Mouse (Mus musculus) neural tube, embryonic 14.5 days (tissue): ENCODE data around the gene Vmn1r50. TPM values are rescaled to one million over a fixed set of nuclear protein-coding genes. Genes with fewer than 3 reads are reported as not detected.
"Not testable (repeated sequence)": the region's sequence is repeated elsewhere in the genome, so short reads cannot be mapped to it uniquely, and the experiment has no call there.

ENCODE experiments used
- ATAC-seq: fragments of 200-750 bp; cut with Nextera tagmentation; 2 replicates; pipeline ENCODE4 v1.8.0; 2017; ENCODE audit warnings: low read depth, mild to moderate bottlenecking, moderate TSS enrichment, moderate library complexity
- H3K27ac ChIP-seq: fragments of 300-500 bp; sonication (generic); 2 replicates; pipeline ENCODE4 v1.5.1; 2014; ENCODE audit warnings: low read depth, mild to moderate bottlenecking, control low read depth, low read length, moderate library complexity, mixed read lengths
- H3K27me3 ChIP-seq: fragments of 300-500 bp; sonication (generic); 2 replicates; pipeline ENCODE4 v1.6.1; 2014; ENCODE audit warnings: low read length; ENCODE audit not compliant: control insufficient read depth, insufficient read depth
- H3K36me3 ChIP-seq: fragments of 300-500 bp; sonication (generic); 2 replicates; pipeline ENCODE4 v1.6.1; 2014; ENCODE audit warnings: low read length, mixed read lengths; ENCODE audit not compliant: control insufficient read depth, insufficient read depth
- H3K4me1 ChIP-seq: fragments of 300-500 bp; sonication (generic); 2 replicates; pipeline ENCODE4 v1.6.1; 2014; ENCODE audit warnings: low read length; ENCODE audit not compliant: control insufficient read depth, insufficient read depth
- H3K4me2 ChIP-seq: fragments of 300-500 bp; sonication (generic); 2 replicates; pipeline ENCODE4 v1.6.1; 2014; ENCODE audit warnings: mild to moderate bottlenecking, low read depth, low read length, control low read depth
- H3K4me3 ChIP-seq: fragments of 300-500 bp; sonication (generic); 2 replicates; pipeline ENCODE4 v1.5.1; 2014; ENCODE audit warnings: low read depth, low read length, control low read depth, mixed read lengths
- H3K9ac ChIP-seq: fragments of 300-500 bp; sonication (generic); replicated peaks from 2 replicates; pipeline ENCODE4 v1.6.1; 2014; ENCODE audit warnings: low read depth, mild to moderate bottlenecking, control low read depth, low read length, mixed read lengths
- H3K9me3 ChIP-seq: fragments of 300-500 bp; sonication (generic); 2 replicates; pipeline ENCODE4 v1.6.1; 2016; ENCODE audit warnings: low read length; ENCODE audit not compliant: control insufficient read depth
- whole genome bisulfite sequencing: fragments of 180-500 bp; shearing (Covaris S2); extraction: QIAGEN DNeasy Blood & Tissue Kit; methylation state at CpG from one replicate; pipeline ENCODE4 v1.1.7; 2014; 5-methylcytosine and 5-hydroxymethylcytosine counted together
- polyA plus RNA-seq: library from polyadenylated mRNA; unstranded; fragments of >200 nt; fragmentation: Nextera tagmentation; extraction: Ambion mirVana; gene quantifications from 2 replicates; pipeline ENCODE4 v1.2.1, GENCODE M21; 2014

Gene Vmn1r50
- polyA plus RNA-seq: not detected in 2 replicates

DNA sequence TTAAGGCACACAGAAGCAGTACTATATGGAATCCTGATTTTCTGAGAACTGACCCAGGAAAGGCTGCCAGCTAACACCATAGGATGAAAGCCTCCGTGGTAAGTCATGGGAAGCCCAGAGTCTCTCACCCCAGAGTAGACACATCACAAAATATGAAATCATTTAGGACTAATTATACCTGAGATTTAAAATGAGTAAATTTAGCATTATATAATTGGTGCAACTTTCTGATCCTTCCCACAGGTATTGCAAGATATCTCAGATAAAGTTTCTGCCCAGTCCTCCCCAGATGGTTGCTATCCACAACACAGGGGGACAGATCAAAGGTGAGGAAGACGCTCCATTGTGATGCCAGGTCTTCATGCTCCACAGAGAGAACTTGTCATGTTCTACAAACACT lies at the start of gene Vmn1r50:
Vmn1r50 (plus strand) TSS at position 301 of the 400 bp plus-strand sequence.
- Histone ChIP-seq H3K4me3 (no peak within 1 kb of the TSS), H3K4me1 (no peaks in the 10 kb centered on the region), H3K27ac (no peak within 1 kb of the TSS), H3K9ac (no peak within 1 kb of the TSS), H3K9me3 (no peaks in the 10 kb centered on the region), H3K4me2 (no peak within 1 kb of the TSS), H3K36me3 (no peaks in the 10 kb centered on the region), H3K27me3 (no peaks in the 10 kb centered on the region)
- 65% methylated on average over 2 of the region's 2 CpGs for WGBS
- ATAC-seq: no peak

DNA sequence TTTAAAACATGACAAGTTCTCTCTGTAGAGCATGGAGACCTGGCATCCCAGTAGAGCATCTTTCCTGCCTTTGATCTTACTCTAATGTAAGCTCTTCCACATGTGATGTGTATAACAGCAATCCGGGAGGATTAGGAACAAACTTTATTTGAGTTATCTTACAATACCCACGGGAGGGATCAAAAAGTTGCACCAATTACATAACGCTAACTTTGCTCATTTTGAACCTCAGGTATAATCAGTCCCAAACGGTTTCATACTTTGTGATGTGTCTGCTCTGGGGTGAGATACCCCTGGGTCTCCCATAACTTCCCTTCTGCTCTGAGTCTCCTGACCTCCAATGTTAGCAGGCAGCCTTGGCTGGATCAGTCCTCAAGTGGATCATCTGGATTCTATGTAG lies 22.8 kb upstream of the Vmn1r50 start, which contains the start of gene Vmn1r49:
Vmn1r49 (minus strand) TSS at position 101 of the 400 bp plus-strand sequence.
- Histone ChIP-seq H3K27me3 (no peaks in the 10 kb centered on the region), H3K9me3 (no peaks in the 10 kb centered on the region), H3K4me1 (no peaks in the 10 kb centered on the region), H3K4me2 (no peak within 1 kb of the TSS), H3K9ac (no peak within 1 kb of the TSS), H3K27ac (no peak within 1 kb of the TSS), H3K36me3 (no peaks in the 10 kb centered on the region), H3K4me3 (no peak within 1 kb of the TSS)
- 89% methylated on average over 4 of the region's 4 CpGs for WGBS
- no peak for ATAC-seq

DNA sequence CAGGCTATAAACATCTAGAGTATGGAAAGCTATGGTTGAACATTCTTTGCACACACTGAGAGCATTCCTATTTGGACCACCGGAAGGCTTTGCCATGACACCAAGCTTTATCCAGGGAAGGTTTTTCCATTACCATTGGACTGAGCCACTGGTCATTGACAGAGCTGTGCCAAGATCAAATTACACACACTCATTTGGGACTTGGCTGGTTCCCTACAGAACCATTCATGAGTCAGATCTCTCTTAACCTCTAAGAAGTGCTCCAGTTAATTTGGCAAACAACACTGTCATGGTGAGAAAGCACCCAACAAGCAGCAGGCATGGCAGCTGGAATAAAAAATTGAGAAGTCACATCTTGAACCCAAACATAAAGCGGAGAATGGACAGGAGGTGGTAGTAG lies 664 bp upstream of the Vmn1r50 start:
- ATAC-seq: no peak
- WGBS: 96% methylated on average over 2 of the region's 2 CpGs
- no peak overlapping the region for H3K4me3 ChIP-seq

GRCm38 (mm10) chr6:90122296-90122695 lies 21.1 kb downstream of the Vmn1r50 start, which contains the start of gene Vmn1r51:
Gene Vmn1r51 (plus strand): TSS chr6:90122596.
- not testable (repeated sequence) for H3K27ac ChIP-seq, H3K4me1 ChIP-seq, H3K4me2 ChIP-seq, H3K27me3 ChIP-seq, H3K9me3 ChIP-seq, H3K9ac ChIP-seq, H3K4me3 ChIP-seq, ATAC-seq, H3K36me3 ChIP-seq
- WGBS: 89% methylated on average over 1 of the region's 1 CpGs

More for the DNA sequence above, 664 bp upstream of the Vmn1r50 start:
- Histone ChIP-seq H3K9me3 (no peaks in the 10 kb centered on the region), H3K9ac (no peak overlapping the region), H3K4me1 (no peaks in the 10 kb centered on the region), H3K27me3 (no peaks in the 10 kb centered on the region), H3K36me3 (no peaks in the 10 kb centered on the region), H3K4me2 (no peak overlapping the region), H3K27ac (no peak overlapping the region)

Other genes starting within 250 kb of the Vmn1r50 start
- not detected in 2 replicates for gene Vmn1r42, start 225.0 kb upstream of the Vmn1r50 start, polyA plus RNA-seq
- gene Vmn1r43, start 225.0 kb upstream of the Vmn1r50 start, polyA plus RNA-seq: not detected in 2 replicates
- gene Vmn1r44, start 217.8 kb upstream of the Vmn1r50 start, polyA plus RNA-seq: not detected in 2 replicates
- not detected in 2 replicates for gene Vmn1r45, start 160.8 kb upstream of the Vmn1r50 start, polyA plus RNA-seq
- gene Vmn1r46, start 132.1 kb upstream of the Vmn1r50 start, polyA plus RNA-seq: not detected in 2 replicates
- not detected in 2 replicates for gene Vmn1r47, start 85.3 kb upstream of the Vmn1r50 start, polyA plus RNA-seq
- gene Vmn1r48, start 64.6 kb upstream of the Vmn1r50 start, polyA plus RNA-seq: not detected in 2 replicates
- not detected in 2 replicates for gene Vmn1r49, start 22.9 kb upstream of the Vmn1r50 start, polyA plus RNA-seq
- 0.05 TPM in 1 of 2 replicates, not detected in the other for gene Vmn1r51, start 21.2 kb downstream of the Vmn1r50 start, polyA plus RNA-seq
- gene Vmn1r52, start 73.4 kb downstream of the Vmn1r50 start, polyA plus RNA-seq: not detected in 2 replicates
- not detected in 2 replicates for gene V1ra8, start 101.4 kb downstream of the Vmn1r50 start, polyA plus RNA-seq
- not detected in 2 replicates for gene Vmn1r53, start 123.0 kb downstream of the Vmn1r50 start, polyA plus RNA-seq
- not detected in 2 replicates for gene Vmn1r54, start 144.9 kb downstream of the Vmn1r50 start, polyA plus RNA-seq
- not detected in 2 replicates for gene BC048671, start 199.8 kb downstream of the Vmn1r50 start, polyA plus RNA-seq
- gene Chst13, start 223.8 kb downstream of the Vmn1r50 start, polyA plus RNA-seq: 0.21 and 0.28 TPM in 2 replicates
- not detected in 2 replicates for gene Uroc1, start 231.9 kb downstream of the Vmn1r50 start, polyA plus RNA-seq